Mouse (Mus musculus) MEL (cell line): ENCODE results near the gene Lmod2. TPM values are rescaled to one million over a fixed set of nuclear protein-coding genes. Genes with fewer than 3 reads are reported as not detected.

ENCODE experiments used
- DNase-seq: peaks from one replicate; pipeline ENCODE4 v3.0.0; 2011; ENCODE audit warnings: low read depth, low spot score
- H3K27ac ChIP-seq: 2 replicates; pipeline ENCODE4 v1.5.1; 2012; ENCODE audit warnings: low read depth, mild to moderate bottlenecking, control low read depth, low read length, moderate library complexity; ENCODE audit not compliant: control insufficient read depth
- H3K27me3 ChIP-seq, 2 experiments: fragments of 150-350 bp in 1 of 2; sonication (generic) in 1 of 2; 2 replicates each; pipeline ENCODE4 v1.6.1; 2012; ENCODE audit warnings: low read length in 2 of 2, mild to moderate bottlenecking in 2 of 2, improper control_type of control experiment in 1 of 2, moderate library complexity in 1 of 2; ENCODE audit not compliant: insufficient read depth in 2 of 2, control insufficient read depth in 1 of 2
- H3K36me3 ChIP-seq, 2 experiments: 2 replicates each; pipeline ENCODE4 v1.6.1; 2012 to 2014; ENCODE audit warnings: low read length in 2 of 2, improper control_type of control experiment in 1 of 2, inconsistent platforms in 1 of 2, mild to moderate bottlenecking in 1 of 2; ENCODE audit not compliant: insufficient read depth in 2 of 2, control insufficient read depth in 1 of 2
- H3K4me1 ChIP-seq, 2 experiments: fragments of 150-350 bp in 1 of 2; sonication (generic) in 1 of 2; 2 replicates each; pipeline ENCODE4 v1.6.1; 2012; ENCODE audit warnings: low read length in 2 of 2, improper control_type of control experiment in 1 of 2, mild to moderate bottlenecking in 1 of 2; ENCODE audit not compliant: insufficient read depth in 2 of 2, control insufficient read depth in 1 of 2
- H3K4me3 ChIP-seq, 2 experiments: fragments of 150-350 bp in 1 of 2; sonication (generic) in 1 of 2; 2 replicates each; pipeline ENCODE4 v1.5.1; 2012; ENCODE audit warnings: low read depth in 2 of 2, low read length in 2 of 2, mild to moderate bottlenecking in 2 of 2, moderate library complexity in 2 of 2, control low read depth in 1 of 2, improper control_type of control experiment in 1 of 2; ENCODE audit not compliant: control insufficient read depth in 1 of 2, insufficient read depth in 1 of 2
- H3K79me2 ChIP-seq: 2 replicates; pipeline ENCODE4 v1.6.1; 2012; ENCODE audit warnings: mild to moderate bottlenecking, low read length, moderate library complexity; ENCODE audit not compliant: control insufficient read depth, poor library complexity, insufficient read depth
- H3K9ac ChIP-seq: 2 replicates; pipeline ENCODE4 v1.6.1; 2012; ENCODE audit warnings: low read depth, mild to moderate bottlenecking, control low read depth, low read length, moderate library complexity; ENCODE audit not compliant: control insufficient read depth, poor library complexity, severe bottlenecking
- H3K9me3 ChIP-seq: fragments of 150-350 bp; sonication (generic); replicated peaks from 2 replicates; pipeline ENCODE4 v1.6.1; 2012; ENCODE audit warnings: mild to moderate bottlenecking, low read length, improper control_type of control experiment, moderate library complexity; ENCODE audit not compliant: insufficient read depth
- BHLHE40 ChIP-seq: IDR thresholded peaks from 2 replicates; pipeline ENCODE4 v1.6.1; 2012; ENCODE audit warnings: low read depth, mild to moderate bottlenecking, inconsistent platforms, low read length, improper control_type of control experiment, borderline replicate concordance
- CHD1 ChIP-seq: IDR thresholded peaks from 2 replicates; pipeline ENCODE4 v1.6.1; 2012; ENCODE audit warnings: low read depth, mild to moderate bottlenecking, inconsistent platforms, low read length, improper control_type of control experiment
- CHD2 ChIP-seq: IDR thresholded peaks from 2 replicates; pipeline ENCODE4 v1.6.1; 2011; ENCODE audit warnings: low read length, improper control_type of control experiment
- CTCF ChIP-seq, 3 experiments: IDR thresholded peaks in 2 of 3; conservative IDR thresholded peaks in 1 of 3; 2 replicates each; pipeline ENCODE4 v1.5.1; 2011 to 2012; ENCODE audit warnings: low read length in 3 of 3, low read depth in 2 of 3, mild to moderate bottlenecking in 2 of 3, improper control_type of control experiment in 1 of 3, inconsistent platforms in 1 of 3, mixed read lengths in 1 of 3, moderate library complexity in 1 of 3; ENCODE audit not compliant: control insufficient read depth in 1 of 3, insufficient read depth in 1 of 3, poor library complexity in 1 of 3, severe bottlenecking in 1 of 3
- E2F4 ChIP-seq: IDR thresholded peaks from 2 replicates; pipeline ENCODE4 v1.6.1; 2011; ENCODE audit warnings: low read depth, low read length, improper control_type of control experiment, borderline replicate concordance
- ELF1 ChIP-seq: IDR thresholded peaks from 2 replicates; pipeline ENCODE4 v1.6.1; 2014; ENCODE audit warnings: low read depth, mild to moderate bottlenecking, inconsistent platforms, low read length, improper control_type of control experiment, moderate library complexity
- EP300 ChIP-seq, 2 experiments: IDR thresholded peaks; 2 replicates each; pipeline ENCODE4 v1.6.1; 2011; ENCODE audit warnings: improper control_type of control experiment in 2 of 2, low read length in 2 of 2, low read depth in 1 of 2, mild to moderate bottlenecking in 1 of 2
- ETS1 ChIP-seq: IDR thresholded peaks from 2 replicates; pipeline ENCODE4 v1.6.1; 2012; ENCODE audit warnings: low read depth, mild to moderate bottlenecking, inconsistent platforms, low read length, improper control_type of control experiment, moderate library complexity
- GABPA ChIP-seq: IDR thresholded peaks from 2 replicates; pipeline ENCODE4 v1.6.1; 2012; ENCODE audit warnings: low read depth, mild to moderate bottlenecking, inconsistent platforms, low read length, improper control_type of control experiment, moderate library complexity
- GATA1 ChIP-seq: IDR thresholded peaks from 2 replicates; pipeline ENCODE4 v1.6.1; 2011; ENCODE audit warnings: low read depth, low read length, improper control_type of control experiment
- JUND ChIP-seq: IDR thresholded peaks from 2 replicates; pipeline ENCODE4 v1.6.1; 2011; ENCODE audit warnings: low read depth, mild to moderate bottlenecking, improper control_type of control experiment, low read length
- KAT2A ChIP-seq: conservative IDR thresholded peaks from 2 replicates; pipeline ENCODE4 v1.6.1; 2012; ENCODE audit warnings: low read depth, low read length, improper control_type of control experiment, inconsistent platforms
- MAFK ChIP-seq: IDR thresholded peaks from 2 replicates; pipeline ENCODE4 v1.6.1; 2011; ENCODE audit warnings: low read depth, mild to moderate bottlenecking, low read length, improper control_type of control experiment, borderline replicate concordance
- MAZ ChIP-seq: IDR thresholded peaks from 2 replicates; pipeline ENCODE4 v1.6.1; 2012; ENCODE audit warnings: low read depth, mild to moderate bottlenecking, inconsistent platforms, low read length, improper control_type of control experiment
- MEF2A ChIP-seq: IDR thresholded peaks from 2 replicates; pipeline ENCODE4 v1.6.1; 2014; ENCODE audit warnings: low read depth, mild to moderate bottlenecking, inconsistent platforms, low read length, improper control_type of control experiment; ENCODE audit not compliant: poor library complexity, insufficient replicate concordance, severe bottlenecking; ENCODE audit errors: extremely low read depth
- MXI1 ChIP-seq: IDR thresholded peaks from 2 replicates; pipeline ENCODE4 v1.6.1; 2011; ENCODE audit warnings: mild to moderate bottlenecking, low read depth, low read length, improper control_type of control experiment
- MYB ChIP-seq: IDR thresholded peaks from 2 replicates; pipeline ENCODE4 v1.6.1; 2011; ENCODE audit warnings: mild to moderate bottlenecking, low read depth, low read length, improper control_type of control experiment
- NELFE ChIP-seq: IDR thresholded peaks from 2 replicates; pipeline ENCODE4 v1.6.1; 2011; ENCODE audit warnings: low read depth, low read length, improper control_type of control experiment
- NRF1 ChIP-seq: IDR thresholded peaks from 2 replicates; pipeline ENCODE4 v1.6.1; 2014; ENCODE audit warnings: low read depth, mild to moderate bottlenecking, inconsistent platforms, low read length, improper control_type of control experiment, moderate library complexity; ENCODE audit not compliant: poor library complexity, insufficient read depth, severe bottlenecking
- POLR2A ChIP-seq, 2 experiments: IDR thresholded peaks; 2 replicates each; pipeline ENCODE4 v1.6.1; 2011 to 2012; ENCODE audit warnings: low read length in 2 of 2, mild to moderate bottlenecking in 2 of 2, control low read depth in 1 of 2, improper control_type of control experiment in 1 of 2, low read depth in 1 of 2, moderate library complexity in 1 of 2; ENCODE audit not compliant: control insufficient read depth in 1 of 2, insufficient read depth in 1 of 2, poor library complexity in 1 of 2
- POLR2AphosphoS2 ChIP-seq: IDR thresholded peaks from 2 replicates; pipeline ENCODE4 v1.6.1; 2011; ENCODE audit warnings: low read length, improper control_type of control experiment
- POLR2AphosphoS5 ChIP-seq: IDR thresholded peaks from 2 replicates; pipeline ENCODE4 v1.6.1; 2012; ENCODE audit warnings: low read depth, borderline replicate concordance, mild to moderate bottlenecking, inconsistent platforms, low read length, moderate library complexity, mixed read lengths
- RCOR1 ChIP-seq: IDR thresholded peaks from 2 replicates; pipeline ENCODE4 v1.6.1; 2012; ENCODE audit warnings: low read depth, mild to moderate bottlenecking, inconsistent platforms, low read length, improper control_type of control experiment
- SIN3A ChIP-seq: IDR thresholded peaks from 2 replicates; pipeline ENCODE4 v1.6.1; 2012; ENCODE audit warnings: low read length, improper control_type of control experiment, inconsistent platforms
- TAL1 ChIP-seq: IDR thresholded peaks from 2 replicates; pipeline ENCODE4 v1.6.1; 2012; ENCODE audit warnings: mild to moderate bottlenecking, inconsistent platforms, low read length, moderate library complexity, mixed read lengths
- TBP ChIP-seq: IDR thresholded peaks from 2 replicates; pipeline ENCODE4 v1.8.0; 2011; ENCODE audit warnings: low read depth, low read length, improper control_type of control experiment
- TCF12 ChIP-seq: IDR thresholded peaks from 2 replicates; pipeline ENCODE4 v1.6.1; 2014; ENCODE audit warnings: low read depth, mild to moderate bottlenecking, inconsistent platforms, low read length, improper control_type of control experiment, moderate library complexity
- UBTF ChIP-seq: IDR thresholded peaks from 2 replicates; pipeline ENCODE4 v1.6.1; 2012; ENCODE audit warnings: low read depth, mild to moderate bottlenecking, inconsistent platforms, low read length, improper control_type of control experiment, moderate library complexity, borderline replicate concordance; ENCODE audit not compliant: insufficient read depth
- USF1 ChIP-seq: IDR thresholded peaks from 2 replicates; pipeline ENCODE4 v1.6.1; 2014; ENCODE audit warnings: low read depth, mild to moderate bottlenecking, inconsistent platforms, low read length, improper control_type of control experiment, moderate library complexity
- USF2 ChIP-seq, 2 experiments: IDR thresholded peaks; 2 replicates each; pipeline ENCODE4 v1.6.1; 2011 to 2012; ENCODE audit warnings: improper control_type of control experiment in 2 of 2, low read length in 2 of 2, borderline replicate concordance in 1 of 2, inconsistent platforms in 1 of 2, low read depth in 1 of 2, mild to moderate bottlenecking in 1 of 2; ENCODE audit not compliant: insufficient read depth in 1 of 2
- ZNF384 ChIP-seq: IDR thresholded peaks from 2 replicates; pipeline ENCODE4 v1.6.1; 2012; ENCODE audit warnings: low read depth, mild to moderate bottlenecking, inconsistent platforms, low read length, improper control_type of control experiment
- polyA plus RNA-seq, 2 experiments: library from polyadenylated mRNA; stranded (reverse) in 1 of 2; unstranded in 1 of 2; fragments of >175 nt in 1 of 2; fragments of >200 nt in 1 of 2; gene quantifications; 2 replicates each; pipeline versions ENCODE4 v1.2.1 to v1.2.4; 2012; ENCODE audit warnings: low replicate concordance in 2 of 2, low read depth in 1 of 2; ENCODE audit not compliant: insufficient read length in 2 of 2, insufficient read depth in 1 of 2, missing spikeins in 1 of 2
- total RNA-seq: library from RNA; depleted of rRNA; stranded (reverse); fragments of 300-350 nt; gene quantifications from 2 replicates; pipeline ENCODE4 v1.2.3, GENCODE M21; 2012

Lmod2 gene
- total and polyA plus RNA-seq, 3 experiments, result not detected

DNA sequence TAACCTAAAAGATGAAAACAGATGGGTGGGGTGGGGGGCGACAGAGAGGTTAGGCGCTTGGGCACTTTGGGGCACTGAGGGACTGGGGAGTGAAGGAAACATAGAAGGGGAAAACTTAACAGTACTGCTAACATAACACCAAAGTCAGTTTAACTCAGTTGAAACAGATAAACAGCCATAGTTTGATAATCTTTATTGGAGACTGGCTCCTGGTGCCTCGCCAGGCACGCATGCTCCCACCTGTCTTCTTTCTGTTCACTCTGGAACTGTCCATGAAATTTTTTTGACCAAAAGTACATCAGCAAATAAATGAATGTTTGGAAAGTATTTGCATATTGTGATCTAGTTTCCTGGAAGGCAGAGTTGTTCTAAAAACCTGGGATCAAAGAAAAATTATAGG lies 43.7 kb downstream of the Lmod2 start:
- no peaks in the 10 kb centered on the region for H3K9me3 ChIP-seq
- TF ChIP-seq NELFE (no peak), UBTF (no peak), ELF1 (no peak), POLR2A (IDR thresholded peaks at IDR 0.05; ENCODE audit: control insufficient read depth in 1 of 2, insufficient read depth in 1 of 2, low read depth in 1 of 2, low read length in 2 of 2, poor library complexity in 1 of 2) (no peak), POLR2AphosphoS2 (no peak), CTCF (IDR thresholded peaks at IDR 0.05 in 2 of 3, conservative IDR thresholded peaks at IDR 0.05 in 1 of 3; ENCODE audit: control insufficient read depth in 1 of 3, insufficient read depth in 1 of 3, low read depth in 2 of 3, low read length in 3 of 3, poor library complexity in 1 of 3, severe bottlenecking in 1 of 3) (no peak), TCF12 (no peak), SIN3A (no peak; the same call in none of the 2 replicates), E2F4 (no peak), USF2 (IDR thresholded peaks at IDR 0.05; ENCODE audit: borderline replicate concordance in 1 of 2, insufficient read depth in 1 of 2, low read depth in 1 of 2, low read length in 2 of 2) (no peak), CHD2 (no peak), GABPA (no peak), EP300 (IDR thresholded peaks at IDR 0.05; ENCODE audit: low read depth in 1 of 2, low read length in 2 of 2) (peak; percentile 18 to 53; a peak in 2 of 4 replicates), POLR2AphosphoS5 (no peak), MYB (peak; percentile 54; the same call in 1 of the 2 replicates), MEF2A (no peak), CHD1 (no peak), USF1 (no peak), ETS1 (no peak), RCOR1 (no peak), GATA1 (no peak), NRF1 (peak; percentile 35; the same call in 1 of the 2 replicates), ZNF384 (no peak), MAFK (no peak), MXI1 (peak; percentile 76; the same call in 1 of the 2 replicates), TAL1 (no peak), JUND (no peak), TBP (no peak), BHLHE40 (no peak), MAZ (no peak), KAT2A (no peak)
- no peak overlapping the region for H3K4me3 ChIP-seq
- H3K4me1 ChIP-seq, result peaks cover 7 to 15% of the 10 kb centered on the region in 2 experiments
- DNase-seq, result no peak
- peaks cover 23% of the 10 kb centered on the region for H3K79me2 ChIP-seq
- H3K27me3 ChIP-seq, result no peaks in the 10 kb centered on the region
- no peak overlapping the region for H3K27ac ChIP-seq
- H3K36me3 ChIP-seq, result peaks cover 9 to 18% of the 10 kb centered on the region in 2 experiments
- no peak overlapping the region for H3K9ac ChIP-seq
